Mouse (Mus musculus) embryonic stem cell, embryonic (primary cell): Measurements from ENCODE around the gene S100pbp.

Experiments used
- CTCF ChIA-PET, 4 experiments: fragments of 300-600 bp in 2 of 4; fragments of 350-600 bp in 2 of 4; sonication (Branson Sonifier 250); formaldehyde crosslinking; loops; one replicate each; lab custom pipeline; 2022; ENCODE audit warnings: inconsistent platforms in 2 of 4; lab: Charles Lee
- POLR2A ChIA-PET, 4 experiments: fragments of 300-600 bp in 2 of 4; fragments of 350-600 bp in 2 of 4; sonication (Branson Sonifier 250); formaldehyde crosslinking; loops; one replicate each; lab custom pipeline; 2022; ENCODE audit warnings: antibody characterized with exemption in 4 of 4, inconsistent platforms in 1 of 4; lab: Charles Lee

S100pbp gene

DNA sequence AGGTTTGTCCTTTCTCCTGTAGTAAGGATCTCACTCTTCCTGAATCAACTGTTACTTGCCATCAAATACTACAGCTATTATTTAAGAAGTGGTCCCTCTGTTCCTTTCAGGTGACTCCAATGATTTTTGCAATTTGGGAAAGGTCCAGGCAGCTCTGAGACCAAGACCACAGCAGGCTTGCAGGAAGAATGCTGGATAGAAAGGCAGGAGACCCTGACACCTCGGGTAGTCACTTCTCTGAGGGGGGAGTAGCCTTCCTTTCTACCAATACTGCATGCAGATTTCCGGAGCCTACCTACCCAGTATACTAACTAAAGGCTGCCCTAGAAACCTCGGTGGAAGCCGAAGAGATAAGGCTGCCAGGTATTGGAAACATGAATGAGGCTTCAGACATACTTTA is 44.1 kb downstream of the S100pbp start:
- CTCF ChIA-PET: interaction anchor here in 2 of 4 experiments (1.2 to 2.1 kb wide), 2 partner anchors 11 kb away, joined by 3 to 7 read pairs; no protein-coding TSS in a partner anchor
- POLR2A ChIA-PET: interaction anchor here in 2 of 4 experiments (0.8 to 1.4 kb wide), 3 partner anchors 15 to 85 kb away, joined by 3 to 4 read pairs (median 3); no protein-coding TSS in a partner anchor

DNA sequence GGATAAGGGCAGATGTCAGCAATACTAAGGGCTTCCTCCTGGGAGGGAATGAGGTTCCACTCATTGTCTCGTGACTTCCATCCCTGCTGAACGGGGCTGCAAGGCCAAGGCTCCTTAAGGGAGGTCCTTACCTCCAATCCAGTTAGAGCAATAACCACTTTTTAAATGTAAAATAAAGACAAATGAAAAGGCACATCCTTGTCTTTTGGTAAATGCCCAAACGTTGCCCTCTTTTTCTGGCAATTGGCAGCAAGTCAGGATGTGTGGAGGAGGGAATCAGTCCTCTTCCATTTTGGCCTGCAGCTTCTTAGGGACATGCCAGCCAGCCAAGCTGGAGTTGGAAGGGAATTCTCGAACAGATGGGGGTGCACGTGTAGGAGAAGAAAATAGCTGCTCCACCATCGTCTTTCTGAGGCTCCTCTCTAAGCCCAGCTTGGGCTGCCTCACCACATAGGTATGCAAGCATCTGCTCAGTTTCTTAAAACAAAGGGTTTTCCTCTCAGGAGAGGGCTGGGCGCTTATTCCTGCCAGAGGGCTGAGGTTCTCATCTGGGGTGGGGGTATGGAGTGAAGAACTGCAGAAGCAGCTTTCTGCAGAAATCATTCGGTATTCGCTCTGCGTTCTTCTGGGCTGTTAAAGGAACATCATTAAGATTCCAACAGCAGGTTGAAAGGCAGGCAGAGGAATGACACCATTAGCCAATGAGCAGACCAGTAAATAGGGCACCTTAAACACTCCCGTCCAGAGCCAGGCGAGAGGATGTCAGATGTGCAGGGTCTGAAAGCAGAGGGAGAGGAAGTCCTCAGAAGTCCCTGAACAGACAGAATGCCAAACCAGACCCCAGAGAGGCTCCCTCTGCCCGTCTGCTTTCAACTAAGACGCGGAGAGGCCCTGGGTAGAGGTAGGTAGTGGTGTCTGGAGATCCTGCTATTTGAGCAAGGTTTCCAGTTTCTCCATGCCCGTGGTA is 44.8 kb downstream of the S100pbp start:
- ChIA-PET CTCF (interaction anchor here in 2 of 4 experiments (1.2 to 2.1 kb wide), 4 partner anchors 10 kb away, joined by 3 to 10 read pairs (median 8); no protein-coding TSS in a partner anchor), POLR2A (interaction anchor here in 3 of 4 experiments (0.7 to 1.7 kb wide), 6 partner anchors 10 to 182 kb away, joined by 3 to 6 read pairs (median 4); partner anchors contain the start of gene Rnf19b (in 1 of the 3))

GRCm38 (mm10) chr4:129143509-129143908 is 46.0 kb downstream of the S100pbp start:
- POLR2A ChIA-PET: interaction anchor here in 3 of 4 experiments (0.5 to 1.7 kb wide), 11 partner anchors 9 to 320 kb away, joined by 3 to 6 read pairs (median 4); partner anchors contain the start of gene Rnf19b (in 1 of the 3)
- CTCF ChIA-PET: interaction anchor here in 3 of 4 experiments (0.6 to 2.1 kb wide), 8 partner anchors 9 to 366 kb away, joined by 3 to 10 read pairs (median 6); no protein-coding TSS in a partner anchor

- POLR2A ChIA-PET: interaction anchor here in 2 of 4 experiments (1.0 to 1.6 kb wide), 6 partner anchors 13 to 258 kb away, joined by 3 to 6 read pairs (median 4); partner anchors contain the start of gene Rnf19b (in 1 of the 2)
- CTCF ChIA-PET: interaction anchor here in 3 of 4 experiments (0.7 to 2.1 kb wide), 7 partner anchors 8 to 1099 kb away, joined by 3 to 10 read pairs (median 4); no protein-coding TSS in a partner anchor
These were observed 47.0 kb downstream of the S100pbp start for GRCm38 (mm10) chr4:129142439-129143045.

- ChIA-PET POLR2A (interaction anchor here in 2 of 4 experiments (1.2 to 1.4 kb wide), 3 partner anchors 17 to 259 kb away, joined by 3 to 4 read pairs (median 3); no protein-coding TSS in a partner anchor), CTCF (interaction anchor here in 3 of 4 experiments (0.5 to 1.1 kb wide), 6 partner anchors 11 to 1100 kb away, joined by 3 to 5 read pairs (median 4); no protein-coding TSS in a partner anchor)
These were observed 47.7 kb downstream of the S100pbp start for GRCm38 (mm10) chr4:129141560-129142438.

DNA sequence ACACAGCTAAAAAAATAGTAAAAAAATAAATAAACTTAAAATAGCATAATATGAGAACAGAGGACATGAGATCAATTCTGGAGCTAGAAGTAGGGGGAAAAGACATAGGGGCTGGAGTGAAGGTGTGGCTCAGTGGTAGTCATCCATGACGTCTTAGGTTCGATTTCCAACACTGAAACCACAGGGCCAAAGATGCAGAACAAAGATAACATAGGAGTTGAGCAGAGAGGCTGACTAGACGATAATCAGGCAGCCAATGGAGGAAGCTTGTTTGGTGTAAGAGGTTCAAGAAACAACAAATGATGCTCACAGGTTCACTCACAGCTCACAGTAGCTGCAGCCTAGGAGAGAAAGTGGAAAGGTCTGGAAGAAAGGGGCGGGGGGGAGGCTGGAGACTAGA is 48.7 kb downstream of the S100pbp start:
- CTCF ChIA-PET: interaction anchor here in 2 of 4 experiments (0.6 to 1.1 kb wide), 4 partner anchors 11 to 46 kb away, joined by 3 to 5 read pairs (median 4); no protein-coding TSS in a partner anchor
- POLR2A ChIA-PET: interaction anchor here (0.7 to 1.6 kb wide), 5 partner anchors 9 to 83 kb away, joined by 3 to 7 read pairs (median 3); partner anchors contain the start of gene Rnf19b (in 1 of the 4)

GRCm38 (mm10) chr4:129139642-129140041 is 49.9 kb downstream of the S100pbp start:
- ChIA-PET CTCF (interaction anchor here in 1 of 4 experiments (0.6 kb wide), 1 partner anchor 183 kb away, joined by 3 read pairs; no protein-coding TSS in a partner anchor), POLR2A (interaction anchor here in 2 of 4 experiments (1.5 to 1.8 kb wide), 3 partner anchors 9 to 123 kb away, joined by 4 to 7 read pairs (median 4); partner anchors contain the start of gene Rnf19b (in 1 of the 2))

GRCm38 (mm10) chr4:129137392-129138321 is 51.9 kb downstream of the S100pbp start:
- POLR2A ChIA-PET: interaction anchor here in 3 of 4 experiments (0.6 to 2.3 kb wide), 13 partner anchors 8 to 213 kb away, joined by 3 to 13 read pairs (median 3); partner anchors contain the start of genes Rnf19b (in 2 of the 3), S100pbp (in 1 of the 3) and Yars (in 1 of the 3)

GRCm38 (mm10) chr4:129136579-129137391 is 52.7 kb downstream of the S100pbp start, which contains the start of gene Fndc5:
Gene Fndc5 (plus strand): TSS chr4:129136999.
- ChIA-PET POLR2A (interaction anchor here (0.6 to 2.3 kb wide), 9 partner anchors 13 to 212 kb away, joined by 3 to 13 read pairs (median 3); partner anchors contain the start of genes Rnf19b (in 2 of the 4), S100pbp (in 1 of the 4) and Yars (in 1 of the 4)), CTCF (interaction anchor here in 3 of 4 experiments (0.6 to 4.1 kb wide), 9 partner anchors 10 to 318 kb away, joined by 3 to 23 read pairs (median 3); no protein-coding TSS in a partner anchor)

More at GRCm38 (mm10) chr4:129137392-129138321, 51.9 kb downstream of the S100pbp start:
- CTCF ChIA-PET: interaction anchor here in 3 of 4 experiments (0.5 to 4.1 kb wide), 11 partner anchors 11 to 502 kb away, joined by 3 to 23 read pairs (median 3); partner anchors contain the start of gene Hpca (in 1 of the 3)

- POLR2A ChIA-PET: interaction anchor here in 2 of 4 experiments (0.6 to 1.9 kb wide), 4 partner anchors 23 to 179 kb away, joined by 3 to 4 read pairs (median 4); partner anchors contain the start of genes Rnf19b (in 1 of the 2), S100pbp (in 1 of the 2) and Yars (in 1 of the 2)
- CTCF ChIA-PET: interaction anchor here in 3 of 4 experiments (0.5 to 4.1 kb wide), 6 partner anchors 11 to 375 kb away, joined by 3 to 23 read pairs (median 4); no protein-coding TSS in a partner anchor
These were observed 53.3 kb downstream of the S100pbp start for GRCm38 (mm10) chr4:129136189-129136578.

- ChIA-PET POLR2A (interaction anchor here in 3 of 4 experiments (1.3 to 1.9 kb wide), 5 partner anchors 10 to 78 kb away, joined by 4 to 8 read pairs (median 5); partner anchors contain the start of gene Rnf19b (in 1 of the 3)), CTCF (interaction anchor here (0.5 to 4.1 kb wide), 20 partner anchors 8 to 375 kb away, joined by 3 to 23 read pairs (median 6); partner anchors contain the start of genes Hpca (in 3 of the 4), S100pbp (in 1 of the 4) and Yars (in 1 of the 4))
These were observed 53.9 kb downstream of the S100pbp start for GRCm38 (mm10) chr4:129135637-129136036.

GRCm38 (mm10) chr4:129134799-129135585 is 54.5 kb downstream of the S100pbp start:
- ChIA-PET POLR2A (interaction anchor here (0.6 to 1.9 kb wide), 25 partner anchors 9 to 506 kb away, joined by 3 to 8 read pairs (median 4); partner anchors contain the start of genes Rnf19b (in 1 of the 4) and Txlna (in 1 of the 4)), CTCF (interaction anchor here (0.6 to 4.1 kb wide), 56 partner anchors 8 to 518 kb away, joined by 3 to 23 read pairs (median 4); partner anchors contain the start of genes Hpca (in 3 of the 4), Bsdc1 (in 1 of the 4), S100pbp (in 1 of the 4) and Yars (in 1 of the 4))
